Mouse (Mus musculus): ENCODE measurements at regions not wholly inside any gene's neighbourhood (a gene's known extent, or its start where the extent isn't known, plus 50 kb on each side); places are given as distances from the start of the nearest gene placed in this dataset.
A peak's percentile ranks its signal among the peaks of the same experiment; 100 is the strongest.
"Not testable (repeated sequence)": the region's sequence is repeated elsewhere in the genome, so short reads cannot be mapped to it uniquely, and the experiment has no call there.

- no peak overlapping the region for H3K4me2 ChIP-seq (replicated peaks)
- H3K27me3 ChIP-seq: no peaks in the 10 kb centered on the region
- peaks cover 11% of the 10 kb centered on the region; the same call in 1 of the 2 replicates for H3K4me1 ChIP-seq
- H3K9ac ChIP-seq: no peak overlapping the region
- H3K27ac ChIP-seq (replicated peaks): no peak overlapping the region
- H3K4me3 ChIP-seq (replicated peaks): no peak overlapping the region
- no peak for ATAC-seq (ENCODE audit: insufficient number of reproducible peaks, low FRiP score, low TSS enrichment, low read depth)
- no peaks in the 10 kb centered on the region for H3K9me3 ChIP-seq (replicated peaks)
- no peaks in the 10 kb centered on the region for H3K36me3 ChIP-seq
These were observed 89.0 kb upstream of the Spata13 start for GRCm38 (mm10) chr14:60544767-60545166.

- Histone ChIP-seq H3K36me3 (no peaks in the 10 kb centered on the region), H3K4me2 (replicated peaks) (0 out of 2 replicates have a peak overlapping the region, but pooled peaks have one; percentile 27), H3K9ac (no peak overlapping the region), H3K27me3 (no peaks in the 10 kb centered on the region), H3K9me3 (replicated peaks) (no peaks in the 10 kb centered on the region), H3K4me3 (replicated peaks) (no peak overlapping the region), H3K4me1 (peaks cover 14% of the 10 kb centered on the region), H3K27ac (replicated peaks) (peak overlapping the region; percentile 53; the same call in 1 of the 2 replicates)
- WGBS: 6% methylated on average over 6 of the region's 6 CpGs
- ATAC-seq (ENCODE audit: insufficient number of reproducible peaks, low FRiP score, low TSS enrichment, low read depth): peak; percentile 83
These were observed 79.5 kb upstream of the Spata13 start for GRCm38 (mm10) chr14:60554222-60554740.

DNA sequence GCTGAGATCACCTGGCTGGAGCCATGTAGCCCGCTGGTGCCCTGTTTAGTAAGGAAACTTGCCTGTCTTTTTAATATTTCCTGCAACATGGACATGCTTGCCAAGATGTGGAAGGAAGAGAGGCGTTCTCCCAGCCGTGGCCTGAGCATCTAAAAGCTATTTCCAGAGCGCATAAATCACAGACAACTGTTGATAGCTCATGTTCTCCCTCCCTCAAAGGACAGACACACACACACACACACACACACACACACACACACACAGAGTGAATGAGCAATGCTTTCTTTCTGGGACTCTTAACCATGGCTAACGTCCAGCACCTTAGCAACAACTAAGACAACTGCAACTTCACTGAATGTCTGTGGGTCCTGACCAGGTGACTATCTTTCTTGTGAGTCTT lies 77.3 kb upstream of the Spata13 start:
- Histone ChIP-seq H3K27me3 (no peaks in the 10 kb centered on the region), H3K9me3 (replicated peaks) (no peaks in the 10 kb centered on the region), H3K27ac (replicated peaks) (no peak overlapping the region), H3K36me3 (no peaks in the 10 kb centered on the region), H3K9ac (no peak overlapping the region), H3K4me3 (replicated peaks) (no peak overlapping the region), H3K4me2 (replicated peaks) (no peak overlapping the region), H3K4me1 (peaks cover 14% of the 10 kb centered on the region)
- ATAC-seq (ENCODE audit: insufficient number of reproducible peaks, low FRiP score, low TSS enrichment, low read depth): no peak
- WGBS: 74% methylated on average over 5 of the region's 5 CpGs

DNA sequence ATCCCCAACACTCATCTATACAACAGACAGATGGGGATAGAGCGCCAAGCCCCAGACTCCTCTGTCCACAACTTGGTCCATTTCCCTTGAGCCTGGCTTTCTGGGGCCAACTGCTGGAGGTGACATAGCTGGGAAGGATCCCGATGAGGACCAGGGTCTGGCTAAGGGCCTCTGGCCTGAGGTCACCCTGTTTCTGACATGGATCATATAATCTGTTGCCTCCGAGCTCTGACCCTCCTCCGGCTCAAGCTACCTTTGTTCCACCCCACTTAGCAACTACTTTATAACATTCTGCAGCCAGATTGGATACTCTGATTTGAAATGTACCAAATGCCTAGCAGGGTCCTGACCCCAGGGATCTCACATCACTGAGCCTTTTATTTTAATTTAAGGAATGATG lies 76.8 kb upstream of the Spata13 start:
- no peak for ATAC-seq (ENCODE audit: insufficient number of reproducible peaks, low FRiP score, low TSS enrichment, low read depth)

GRCm38 (mm10) chr14:60559376-60559775 lies 74.4 kb upstream of the Spata13 start:
- H3K9me3 ChIP-seq (replicated peaks): no peaks in the 10 kb centered on the region
- H3K9ac ChIP-seq: no peak overlapping the region
- 31% methylated on average over 5 of the region's 5 CpGs for WGBS
- peaks cover 4% of the 10 kb centered on the region for H3K4me1 ChIP-seq
- ATAC-seq (ENCODE audit: insufficient number of reproducible peaks, low FRiP score, low TSS enrichment, low read depth): no peak
- no peaks in the 10 kb centered on the region for H3K27me3 ChIP-seq
- no peak overlapping the region for H3K4me3 ChIP-seq (replicated peaks)
- no peaks in the 10 kb centered on the region for H3K36me3 ChIP-seq
- no peak overlapping the region for H3K4me2 ChIP-seq (replicated peaks)
- no peak overlapping the region for H3K27ac ChIP-seq (replicated peaks)

More for the DNA sequence above, 76.8 kb upstream of the Spata13 start:
- WGBS: 80% methylated on average over 4 of the region's 4 CpGs
- H3K9me3 ChIP-seq (replicated peaks): no peaks in the 10 kb centered on the region
- no peak overlapping the region for H3K27ac ChIP-seq (replicated peaks)
- H3K4me1 ChIP-seq: peaks cover 14% of the 10 kb centered on the region
- no peak overlapping the region for H3K4me3 ChIP-seq (replicated peaks)
- H3K4me2 ChIP-seq (replicated peaks): no peak overlapping the region
- no peaks in the 10 kb centered on the region for H3K27me3 ChIP-seq
- H3K9ac ChIP-seq: no peak overlapping the region
- H3K36me3 ChIP-seq: no peaks in the 10 kb centered on the region

GRCm38 (mm10) chr14:60559826-60560529 lies 73.8 kb upstream of the Spata13 start:
- Histone ChIP-seq H3K4me2 (replicated peaks) (no peak overlapping the region), H3K27me3 (no peaks in the 10 kb centered on the region), H3K36me3 (no peaks in the 10 kb centered on the region), H3K4me1 (no peaks in the 10 kb centered on the region), H3K9ac (no peak overlapping the region), H3K27ac (replicated peaks) (no peak overlapping the region), H3K9me3 (replicated peaks) (no peaks in the 10 kb centered on the region), H3K4me3 (replicated peaks) (no peak overlapping the region)
- ATAC-seq (ENCODE audit: insufficient number of reproducible peaks, low FRiP score, low TSS enrichment, low read depth): no peak
- WGBS: 61% methylated on average over 13 of the region's 13 CpGs

GRCm38 (mm10) chr14:60576281-60576680 lies 57.5 kb upstream of the Spata13 start:
- Histone ChIP-seq H3K4me1 (no peaks in the 10 kb centered on the region), H3K36me3 (no peaks in the 10 kb centered on the region), H3K27ac (replicated peaks) (no peak overlapping the region), H3K9me3 (replicated peaks) (no peaks in the 10 kb centered on the region), H3K4me3 (replicated peaks) (no peak overlapping the region), H3K4me2 (replicated peaks) (no peak overlapping the region), H3K27me3 (no peaks in the 10 kb centered on the region), H3K9ac (no peak overlapping the region)
- 70% methylated on average over 5 of the region's 5 CpGs for WGBS
- no peak for ATAC-seq (ENCODE audit: insufficient number of reproducible peaks, low FRiP score, low TSS enrichment, low read depth)

- H3K27me3 ChIP-seq; H3K4me1 ChIP-seq; H3K4me3 ChIP-seq (replicated peaks); H3K9ac ChIP-seq; ATAC-seq (ENCODE audit: insufficient number of reproducible peaks, low FRiP score, low TSS enrichment, low read depth); H3K9me3 ChIP-seq (replicated peaks); H3K4me2 ChIP-seq (replicated peaks); H3K36me3 ChIP-seq; H3K27ac ChIP-seq (replicated peaks): not testable (repeated sequence)
These were observed 53.7 kb upstream of the Spata13 start for GRCm38 (mm10) chr14:60580131-60580530.
